Mouse (Mus musculus) layer of hippocampus, postnatal 14 days (tissue): Measurements from ENCODE around the gene Scrn2. TPM values are rescaled to one million over a fixed set of nuclear protein-coding genes. Genes with fewer than 3 reads are reported as not detected.

ENCODE experiments used
- DNase-seq, 2 experiments: peaks; one replicate each; pipeline ENCODE4 v3.0.0; 2021 to 2022; ENCODE audit warnings: low spot score in 2 of 2, mixed read lengths in 1 of 2
- total RNA-seq, 2 experiments: library from RNA; stranded (reverse); gene quantifications; 2 replicates each; pipeline ENCODE4 v1.2.3; 2021

The Scrn2 gene
- total RNA-seq, 2 experiments from 2014 or later: 4.8 to 6.3 TPM

GRCm38 (mm10) chr11:97049492-97050085 is 19.9 kb downstream of the Scrn2 start:
- no peak for DNase-seq

GRCm38 (mm10) chr11:97050216-97050943 is 20.6 kb downstream of the Scrn2 start, which contains the start of gene Osbpl7:
Gene Osbpl7 (plus strand): TSS chr11:97050628.
- DNase-seq: peak; percentile 69 to 77

- DNase-seq: no peak
These were observed 21.3 kb downstream of the Scrn2 start for GRCm38 (mm10) chr11:97050944-97051586.

- DNase-seq: no peak
These were observed 22.5 kb downstream of the Scrn2 start for GRCm38 (mm10) chr11:97052219-97052646.

- DNase-seq: no peak
These were observed 33.7 kb downstream of the Scrn2 start for GRCm38 (mm10) chr11:97063274-97063920.

GRCm38 (mm10) chr11:97063921-97064295 is 34.2 kb downstream of the Scrn2 start:
- DNase-seq: no peak

GRCm38 (mm10) chr11:97065538-97066295 is 36.0 kb downstream of the Scrn2 start:
- no peak for DNase-seq

- no peak for DNase-seq
These were observed 37.1 kb downstream of the Scrn2 start for GRCm38 (mm10) chr11:97066656-97067360.

- no peak for DNase-seq
These were observed 39.6 kb downstream of the Scrn2 start for GRCm38 (mm10) chr11:97069333-97069732.

GRCm38 (mm10) chr11:97069770-97070169 is 40.0 kb downstream of the Scrn2 start:
- DNase-seq: no peak

- no peak for DNase-seq
These were observed 41.4 kb downstream of the Scrn2 start for GRCm38 (mm10) chr11:97071129-97071528.

GRCm38 (mm10) chr11:97072533-97072932 is 42.8 kb downstream of the Scrn2 start:
- peak; percentile 58 to 71 for DNase-seq

GRCm38 (mm10) chr11:97074235-97074634 is 44.5 kb downstream of the Scrn2 start:
- no peak for DNase-seq

- DNase-seq: no peak
These were observed 49.0 kb downstream of the Scrn2 start for GRCm38 (mm10) chr11:97078751-97079150.

GRCm38 (mm10) chr11:97080291-97080690 is 50.6 kb downstream of the Scrn2 start:
- DNase-seq: no peak

GRCm38 (mm10) chr11:97082977-97083376 is 53.2 kb downstream of the Scrn2 start:
- peak; percentile 38 to 47 for DNase-seq
